ENCODE assay signal across 14 mouse cellular contexts in the genomic region with DNA sequence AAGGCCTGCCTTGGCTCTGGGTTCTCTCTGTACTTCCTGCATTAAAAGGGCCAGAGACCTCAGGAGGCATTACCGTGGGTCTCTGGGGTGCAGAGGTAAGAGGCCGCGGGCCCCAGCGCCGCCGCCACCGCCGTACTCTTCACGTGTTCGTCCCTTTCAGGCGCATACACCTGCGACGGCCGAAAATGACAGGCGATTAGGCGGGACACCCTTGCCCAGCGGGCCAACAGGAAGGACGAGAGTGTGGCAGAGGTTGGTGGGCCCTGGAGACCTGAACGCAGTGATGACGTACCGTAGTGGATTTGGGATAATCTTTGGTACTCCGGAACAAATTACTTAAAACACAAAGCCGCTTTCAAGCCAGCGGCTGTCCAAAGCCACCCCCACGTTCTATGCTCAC. TPM values are rescaled to one million over a fixed set of nuclear protein-coding genes. Genes with fewer than 3 reads are reported as not detected.
DNase-seq lines count a peak whose midpoint lies in the region; ATAC-seq and TF ChIP-seq lines count a peak whose summit lies in the region.
"Had no signal": no experiment of that assay in that cellular context is flagged by ENCODE, and none has a peak within 500 bp of the region (broad histone marks: within the 10 kb centered on the region; RNA-seq: fewer than 3 reads in every experiment).

No protein-coding gene starts in this region.

- H3K27me3 ChIP-seq in midbrain, embryonic 12.5 days = peaks cover 100% of the 10 kb centered on the region
- peaks cover 100% of the 10 kb centered on the region for H3K27me3 ChIP-seq in midbrain, embryonic 11.5 days (ENCODE audit: control insufficient read depth, insufficient read depth, low read length)
- peaks cover 100% of the 10 kb centered on the region for H3K27me3 ChIP-seq in hindbrain, embryonic 10.5 days (ENCODE audit: insufficient read depth, poor library complexity, severe bottlenecking)
- peaks cover 100% of the 10 kb centered on the region for H3K27me3 ChIP-seq in neural tube, embryonic 12.5 days (replicated peaks)

- no peak overlapping the region for H3K27ac ChIP-seq in gastrocnemius, adult 2 months
- H3K27ac ChIP-seq in midbrain, embryonic 12.5 days (replicated peaks) = no peak overlapping the region
- H3K27ac ChIP-seq in midbrain, embryonic 11.5 days (ENCODE audit: low read depth, low read length) = no peak overlapping the region
- no peak overlapping the region for H3K27ac ChIP-seq in hindbrain, embryonic 10.5 days
- peak overlapping the region; percentile 37; the same call in 1 of the 2 replicates for H3K27ac ChIP-seq in neural tube, embryonic 12.5 days
- H3K27ac ChIP-seq: lung, embryonic 15.5 days had no signal

- peaks cover 56% of the 10 kb centered on the region for H3K4me1 ChIP-seq in midbrain, embryonic 12.5 days
- peaks cover 28% of the 10 kb centered on the region for H3K4me1 ChIP-seq in midbrain, embryonic 11.5 days (ENCODE audit: control insufficient read depth, insufficient read depth, low read length)
- peaks cover 69% of the 10 kb centered on the region for H3K4me1 ChIP-seq in hindbrain, embryonic 10.5 days (replicated peaks)
- peaks cover 46% of the 10 kb centered on the region for H3K4me1 ChIP-seq in neural tube, embryonic 12.5 days

- peak overlapping the region; percentile 29 for H3K4me3 ChIP-seq in gastrocnemius, adult 2 months
- peak overlapping the region; percentile 26; the same call in 1 of the 2 replicates for H3K4me3 ChIP-seq in midbrain, embryonic 12.5 days
- H3K4me3 ChIP-seq in midbrain, embryonic 11.5 days (ENCODE audit: low read depth, low read length) = no peak overlapping the region
- H3K4me3 ChIP-seq in hindbrain, embryonic 10.5 days = peak overlapping the region; percentile 38
- H3K4me3 ChIP-seq in neural tube, embryonic 12.5 days = peak overlapping the region; percentile 58

- DNase-seq in gastrocnemius, adult 2 months = no peak
- no peak for DNase-seq in gastrocnemius, postnatal 36 days
- DNase-seq in midbrain, embryonic 11.5 days (ENCODE audit: low spot score, missing footprints) = no peak
- no peak for DNase-seq in hindbrain, embryonic 10.5 days (ENCODE audit: low spot score)
- DNase-seq in adrenal gland, postnatal 4 days (ENCODE audit: low spot score in 2 of 2) = no peak
- DNase-seq in adrenal gland, postnatal 25 days = no peak
- DNase-seq: cerebellum, adult 8-10 months; gastrocnemius, postnatal 14 days; kidney, adult 2 months; thymus, postnatal 36 days had no signal

- H3K36me3 ChIP-seq in midbrain, embryonic 12.5 days = no peaks in the 10 kb centered on the region
- no peaks in the 10 kb centered on the region for H3K36me3 ChIP-seq in midbrain, embryonic 11.5 days (ENCODE audit: control insufficient read depth, insufficient read depth, low read length)
- H3K36me3 ChIP-seq in hindbrain, embryonic 10.5 days = no peaks in the 10 kb centered on the region
- no peaks in the 10 kb centered on the region for H3K36me3 ChIP-seq in neural tube, embryonic 12.5 days
- H3K36me3 ChIP-seq: lung, embryonic 15.5 days had no signal

- peak overlapping the region; percentile 26 for H3K4me2 ChIP-seq in midbrain, embryonic 12.5 days (replicated peaks)
- no peak overlapping the region for H3K4me2 ChIP-seq in midbrain, embryonic 11.5 days
- H3K4me2 ChIP-seq in neural tube, embryonic 12.5 days (replicated peaks) = peak overlapping the region; percentile 76

- no peaks in the 10 kb centered on the region for H3K9me3 ChIP-seq in midbrain, embryonic 12.5 days
- H3K9me3 ChIP-seq in midbrain, embryonic 11.5 days (ENCODE audit: control insufficient read depth, low read length) = no peaks in the 10 kb centered on the region
- H3K9me3 ChIP-seq in hindbrain, embryonic 10.5 days = no peaks in the 10 kb centered on the region
- no peaks in the 10 kb centered on the region for H3K9me3 ChIP-seq in neural tube, embryonic 12.5 days
- H3K9me3 ChIP-seq: lung, embryonic 15.5 days had no signal

- WGBS in midbrain, embryonic 12.5 days = under 1% methylated on average over 25 of the region's 25 CpGs
- WGBS in midbrain, embryonic 11.5 days = under 1% methylated on average over 25 of the region's 25 CpGs
- under 1% methylated on average over 25 of the region's 25 CpGs for WGBS in hindbrain, embryonic 10.5 days
- under 1% methylated on average over 25 of the region's 25 CpGs for WGBS in neural tube, embryonic 12.5 days

- no peak overlapping the region for H3K9ac ChIP-seq in midbrain, embryonic 12.5 days (replicated peaks)
- no peak overlapping the region for H3K9ac ChIP-seq in midbrain, embryonic 11.5 days (ENCODE audit: low read length)
- peak overlapping the region; percentile 77 for H3K9ac ChIP-seq in neural tube, embryonic 12.5 days
- H3K9ac ChIP-seq: lung, embryonic 15.5 days had no signal

- ATAC-seq in midbrain, embryonic 12.5 days (ENCODE audit: low FRiP score, low read depth) = no peak
- ATAC-seq in midbrain, embryonic 11.5 days (ENCODE audit: low FRiP score) = no peak
- ATAC-seq in neural tube, embryonic 12.5 days (ENCODE audit: low FRiP score, low read depth) = no peak

- intact Hi-C loops in gastrocnemius, adult 2 months (cut with DNase I) = no loop called here
- intact Hi-C loops in gastrocnemius, postnatal 36 days (cut with DNase I) = no loop called here

- no peak for TF ChIP-seq CTCF in gastrocnemius, adult 2 months (IDR thresholded peaks at IDR 0.05)

RNA-seq across cellular contexts. Expression of a gene that starts 5.5 kb away (rescaled TPM):
- total RNA-seq in gastrocnemius, adult 2 months (2021) = under 1 TPM in 1 of 2 experiments, not detected in 1; 0.10 TPM
- total RNA-seq in gastrocnemius, postnatal 36 days (2021) = under 1 TPM; 0.08 to 0.10 TPM
- polyA plus RNA-seq in midbrain, embryonic 12.5 days (2016; fragmentation: Nextera tagmentation; extraction: Ambion mirVana) = 0.19 and 0.26 TPM in 2 replicates
- polyA plus RNA-seq in midbrain, embryonic 11.5 days (2014; fragmentation: Nextera tagmentation; extraction: Ambion mirVana) = 0.05 and 0.10 TPM in 2 replicates
- 0.68 and 6.8 TPM in 2 replicates for polyA plus RNA-seq in hindbrain, embryonic 10.5 days (2016; fragmentation: Nextera tagmentation; extraction: Ambion mirVana)
- polyA plus RNA-seq in neural tube, embryonic 12.5 days (2016; fragmentation: Nextera tagmentation; extraction: Ambion mirVana) = 39.1 and 47.0 TPM in 2 replicates
- total RNA-seq in adrenal gland, postnatal 4 days (2021) = under 1 TPM; 0.23 to 0.34 TPM
- 0.12 TPM in 1 of 2 replicates, not detected in the other for total RNA-seq in adrenal gland, postnatal 25 days (2021)
- total RNA-seq: megakaryocyte-erythroid progenitor cell, adult 5-6 weeks had no signal
- polyA plus RNA-seq: lung, embryonic 15.5 days had no signal
